Mouse (Mus musculus): ENCODE measurements around the gene Pi4ka.
A peak's percentile ranks its signal among the peaks of the same experiment; 100 is the strongest.

Gene Pi4ka

DNA sequence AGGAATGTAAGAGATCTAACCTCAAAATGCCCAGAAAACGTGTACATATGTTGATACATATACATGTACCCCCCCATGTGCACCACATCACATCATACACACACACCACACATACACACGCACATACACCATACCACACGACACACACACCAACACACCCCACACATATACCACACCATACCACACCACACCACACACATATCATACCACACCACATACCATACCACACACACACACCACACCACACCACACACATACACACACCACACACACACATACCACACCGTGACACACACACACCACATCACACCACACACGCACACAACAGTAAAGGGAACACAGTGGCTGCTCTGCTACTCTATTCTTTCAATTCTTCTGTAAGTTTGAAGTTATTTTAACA lies 74.3 kb downstream of the Pi4ka start:
- no peak for DNase-seq

- DNase-seq = no peak
Observed at GRCm38 (mm10) chr16:17331116-17331515, 75.0 kb downstream of the Pi4ka start, which contains the start of gene Serpind1. Serpind1 (plus strand) TSS chr16:17331371.

DNA sequence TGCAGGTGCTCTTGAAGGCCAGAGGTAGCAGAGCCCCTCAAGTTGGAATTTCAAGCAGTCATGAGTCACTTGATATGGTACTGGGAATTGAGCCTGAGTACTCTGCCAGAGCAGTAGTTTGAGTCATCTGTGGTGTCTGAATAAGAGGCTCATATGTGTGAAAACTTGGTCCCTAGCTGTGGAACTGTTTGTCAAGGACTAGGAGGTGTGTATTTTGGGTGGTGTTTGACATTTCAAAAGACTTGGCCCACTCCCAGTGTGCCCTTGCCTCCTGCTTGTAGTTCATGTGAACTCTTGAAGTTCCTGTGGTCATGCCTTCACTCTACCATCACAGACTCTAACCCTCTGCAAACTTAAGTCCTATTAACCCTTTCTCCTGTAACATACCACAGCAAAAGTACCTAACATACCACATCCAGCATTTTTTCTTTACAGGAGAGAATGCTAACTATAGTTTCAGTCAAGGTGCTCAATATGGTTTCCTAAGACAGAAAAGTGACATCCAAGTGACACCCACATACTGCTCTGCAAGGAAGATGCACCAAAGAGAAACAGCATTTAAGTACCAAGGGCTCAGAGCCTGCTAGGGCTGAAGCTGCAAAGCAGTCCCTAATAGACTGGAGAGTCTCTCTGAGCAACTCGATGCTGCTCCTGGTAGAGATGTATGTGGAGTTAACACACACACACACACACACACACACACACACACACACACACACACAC lies 76.1 kb downstream of the Pi4ka start:
- no peak for DNase-seq

DNA sequence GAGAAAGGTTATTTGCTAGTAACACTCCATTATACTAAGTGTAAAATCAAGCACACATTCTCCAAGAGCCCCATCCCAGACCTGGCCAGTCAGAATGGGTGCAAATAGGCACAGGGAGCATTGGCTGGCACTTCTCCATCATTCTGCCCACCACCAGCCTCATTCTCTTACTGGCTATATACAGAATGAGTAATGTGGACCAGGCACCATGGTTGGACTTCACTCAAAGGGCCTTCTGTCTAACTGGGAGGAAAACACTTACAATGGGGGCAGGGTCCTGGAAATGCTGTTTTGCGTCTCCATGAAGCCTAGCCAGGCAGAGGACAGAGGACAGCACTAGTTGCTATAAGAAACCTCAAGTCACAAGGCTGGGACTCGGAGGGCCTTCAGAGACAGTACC lies 80.0 kb downstream of the Pi4ka start:
- no peak for DNase-seq

DNA sequence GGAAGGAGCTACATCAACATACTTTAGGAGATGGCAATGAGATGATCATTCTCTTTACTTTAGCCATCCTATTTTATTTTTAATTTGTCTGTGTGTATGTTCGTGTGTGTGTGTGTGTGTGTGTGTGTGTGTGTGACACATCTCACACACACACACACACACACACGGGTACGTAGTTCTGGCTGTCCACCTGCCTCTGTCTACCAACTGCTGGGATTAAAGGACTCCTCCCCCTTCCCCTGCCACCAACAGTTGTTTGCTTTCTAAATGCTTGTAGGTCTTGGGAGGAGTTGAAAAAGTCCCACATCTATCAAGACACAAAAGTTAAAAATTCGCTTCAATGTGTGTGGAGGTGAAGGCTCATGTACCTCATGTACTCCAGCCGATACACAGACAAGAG lies 81.4 kb downstream of the Pi4ka start:
- no peak for DNase-seq

- no peak for DNase-seq
Observed at GRCm38 (mm10) chr16:17321481-17321880, 84.6 kb downstream of the Pi4ka start.

GRCm38 (mm10) chr16:17316554-17316953 lies 89.6 kb downstream of the Pi4ka start:
- no peak for DNase-seq

DNA sequence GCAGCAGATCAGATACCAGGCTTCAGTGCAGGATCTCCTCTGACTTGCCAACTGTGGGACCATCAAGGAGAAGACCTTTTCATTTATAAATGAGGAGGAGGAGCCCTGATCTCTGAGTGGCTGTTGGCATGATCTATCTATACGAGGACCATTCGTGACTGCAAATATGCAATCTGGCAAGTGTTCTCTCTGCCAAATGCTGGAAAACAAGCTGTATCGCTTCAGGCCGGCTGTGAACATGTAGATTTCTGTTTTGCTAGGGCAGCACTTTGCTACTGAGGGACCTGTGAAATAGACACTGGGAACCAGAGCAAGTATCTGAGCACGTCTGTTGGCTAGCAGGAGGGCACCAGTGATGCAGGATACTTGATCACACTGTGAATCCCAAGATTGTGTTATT lies 93.6 kb downstream of the Pi4ka start:
- no peak for DNase-seq

- no peak for DNase-seq
Observed at GRCm38 (mm10) chr16:17309036-17309435, 97.1 kb downstream of the Pi4ka start.

GRCm38 (mm10) chr16:17307461-17307860 lies 98.7 kb downstream of the Pi4ka start:
- DNase-seq = no peak

- DNase-seq = no peak
Observed at GRCm38 (mm10) chr16:17303521-17304245, 102.4 kb downstream of the Pi4ka start.

- DNase-seq = no peak
Observed at GRCm38 (mm10) chr16:17300818-17301217, 105.3 kb downstream of the Pi4ka start.

DNA sequence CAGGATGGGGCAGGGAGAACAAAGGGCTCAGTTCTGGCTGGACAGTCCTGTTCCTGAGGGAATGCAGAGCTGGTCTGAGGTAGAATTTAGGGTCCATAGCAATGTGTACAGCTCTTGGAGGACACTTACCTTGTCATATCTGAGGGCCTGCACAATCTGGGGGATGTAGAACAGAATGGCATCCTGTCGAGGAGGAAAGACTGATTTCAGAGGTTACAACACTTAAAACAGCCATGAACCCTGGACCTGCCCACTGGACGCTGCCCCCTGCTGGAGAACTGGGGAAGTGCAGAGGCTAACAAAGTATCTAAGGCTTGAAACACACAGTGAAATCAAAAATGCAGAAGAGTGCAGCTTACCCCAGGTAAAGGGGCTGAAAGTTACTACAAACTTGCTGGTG lies 113.4 kb downstream of the Pi4ka start:
- peak; percentile 77 for DNase-seq

- DNase-seq = no peak
Observed at GRCm38 (mm10) chr16:17291016-17291415, 115.1 kb downstream of the Pi4ka start.

GRCm38 (mm10) chr16:17287103-17287502 lies 119.0 kb downstream of the Pi4ka start:
- no peak for DNase-seq

DNA sequence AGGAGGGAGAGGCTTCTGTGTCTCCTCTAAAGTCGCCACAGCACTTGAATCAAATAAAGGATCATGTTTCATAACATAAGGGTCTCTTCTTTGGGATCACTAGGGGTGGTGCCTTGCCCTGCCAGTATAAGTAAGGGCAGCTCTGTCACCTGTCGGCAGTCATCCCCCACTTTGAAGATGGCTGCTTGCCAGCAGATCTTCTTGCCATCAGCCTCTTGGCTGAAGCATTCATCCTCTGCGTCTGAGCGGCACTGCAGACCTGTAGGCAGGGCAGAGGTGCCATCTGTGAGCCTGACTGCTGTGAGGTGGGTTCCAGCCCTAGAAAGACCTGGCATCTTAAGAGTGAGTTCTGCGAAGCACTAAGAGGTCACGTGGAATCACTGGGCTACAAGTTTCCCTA lies 123.0 kb downstream of the Pi4ka start:
- DNase-seq = no peak

DNA sequence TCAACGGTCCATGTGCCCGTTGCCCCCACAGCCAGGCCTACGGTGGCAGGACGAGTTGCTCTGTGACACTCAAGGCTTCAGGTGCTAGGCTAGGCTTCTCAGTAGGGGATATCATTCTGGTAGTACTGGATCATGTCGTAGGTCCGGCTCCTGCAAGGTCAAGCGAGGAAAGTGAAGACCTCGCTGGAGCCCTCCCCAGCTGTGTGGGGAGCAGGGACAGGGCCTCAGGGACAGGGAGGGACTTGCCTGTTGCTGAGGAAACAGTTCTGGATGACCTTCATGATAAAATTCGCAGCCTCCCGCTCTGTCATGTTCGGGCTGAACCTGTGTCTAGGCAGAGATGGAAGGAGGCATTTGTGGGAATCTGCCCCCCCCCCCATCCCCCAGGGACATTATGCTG lies 125.6 kb downstream of the Pi4ka start:
- no peak for DNase-seq

DNA sequence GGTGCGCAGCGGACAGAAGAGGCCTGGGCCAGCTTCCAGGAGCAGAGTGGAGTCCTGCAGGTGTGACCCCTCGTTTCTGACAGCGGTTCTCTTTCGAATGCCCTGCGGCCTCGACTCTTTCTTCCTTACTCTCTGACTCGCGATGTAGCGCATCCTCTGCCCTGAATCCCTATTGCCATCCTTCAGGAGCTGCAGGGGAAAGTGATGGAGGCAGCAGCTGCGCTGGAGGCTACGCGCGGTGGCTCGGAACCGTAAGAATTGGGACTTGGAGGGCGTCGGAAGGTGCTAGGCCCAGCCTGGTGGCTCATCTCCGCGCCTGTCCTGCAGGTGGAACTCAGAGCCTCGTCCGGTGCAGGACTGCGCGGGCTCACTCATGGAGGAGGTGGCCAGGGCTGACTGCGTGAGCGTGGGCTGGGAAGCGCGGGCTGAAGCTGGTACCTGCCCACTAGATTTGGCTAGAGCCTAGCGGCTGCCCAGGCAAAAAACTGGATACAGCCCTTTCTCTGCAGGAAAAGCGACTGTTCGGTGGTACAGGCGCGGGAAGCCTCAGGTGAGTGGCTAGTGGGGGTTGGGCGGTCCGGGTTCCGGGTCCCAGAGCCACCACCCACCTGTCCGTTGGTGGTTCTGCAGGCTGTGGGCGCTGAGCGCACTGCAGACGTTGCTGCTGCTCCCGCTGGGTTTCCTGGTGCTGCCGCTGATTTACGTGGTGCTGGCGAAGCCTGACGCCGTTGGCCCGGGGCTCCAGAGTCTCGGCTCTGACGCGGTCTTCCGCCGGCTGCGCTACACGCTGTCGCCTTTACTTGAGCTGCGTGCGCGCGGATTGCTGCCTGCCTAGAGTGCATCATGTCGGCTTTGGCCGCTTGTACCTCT lies 128.5 kb downstream of the Pi4ka start:
- DNase-seq = peak; percentile 68

GRCm38 (mm10) chr16:17276164-17277151 lies 129.7 kb downstream of the Pi4ka start:
- peak; percentile 94 for DNase-seq

DNA sequence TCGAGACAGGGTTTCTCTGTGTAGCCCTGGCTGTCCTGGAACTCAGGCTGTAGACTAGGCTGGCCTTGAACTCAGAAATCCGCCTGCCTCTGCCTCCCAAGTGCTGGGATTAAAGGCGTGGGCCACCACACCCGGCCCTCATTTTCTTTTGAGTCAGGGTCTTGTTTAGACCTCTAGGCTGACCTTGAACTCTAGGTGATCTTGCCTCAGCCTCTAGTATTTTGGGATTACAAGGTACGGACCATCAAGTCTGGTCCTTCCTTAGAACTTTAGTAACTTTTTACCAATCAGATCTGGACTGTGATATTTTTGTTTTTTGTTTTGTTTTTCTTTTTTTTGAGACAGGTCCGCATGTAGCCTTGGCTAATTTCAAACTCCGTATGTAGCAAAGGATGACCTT lies 130.4 kb downstream of the Pi4ka start, which contains the start of gene Tmem191c:
TSS of gene Tmem191c (plus strand) at position 357 of the 400 bp plus-strand sequence.
- no peak for DNase-seq

- no peak for DNase-seq
Observed at GRCm38 (mm10) chr16:17271856-17272255, 134.3 kb downstream of the Pi4ka start.

DNA sequence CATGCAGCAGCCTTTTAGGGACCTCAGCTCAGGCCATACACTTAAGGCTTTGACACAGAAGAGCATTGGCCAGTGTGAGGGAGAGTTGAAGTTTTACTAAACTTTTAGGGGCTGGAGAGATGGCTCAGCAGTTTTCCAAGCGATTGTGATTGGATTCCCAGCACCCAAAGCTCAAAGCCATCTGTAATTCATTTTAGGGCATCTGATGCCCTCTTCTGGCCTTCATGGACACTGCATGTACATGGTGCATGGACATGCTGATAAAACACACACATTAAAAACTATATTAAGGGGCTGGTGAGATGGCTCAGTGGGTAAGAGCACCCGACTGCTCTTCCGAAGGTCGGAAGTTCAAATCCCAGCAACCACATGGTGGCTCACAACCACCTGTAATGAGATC lies 135.0 kb downstream of the Pi4ka start:
- no peak for DNase-seq
